Mouse (Mus musculus) cerebellum, postnatal 10 days (tissue): ENCODE measurements around the gene Klkb1.
"Not testable (repeated sequence)": the region's sequence is repeated elsewhere in the genome, so short reads cannot be mapped to it uniquely, and the experiment has no call there.

Source experiments
- DNase-seq, 2 experiments: peaks; one replicate each; pipeline ENCODE4 v3.0.0; 2021; ENCODE audit warnings: mixed read lengths in 2 of 2

Klkb1 gene

GRCm38 (mm10) chr8:45294687-45295086 is at the start of gene Klkb1:
TSS of gene Klkb1 (minus strand) at chr8:45294859.
- DNase-seq: no peak

- DNase-seq: no peak
Observed at GRCm38 (mm10) chr8:45344298-45344697, 49.6 kb upstream of the Klkb1 start.

GRCm38 (mm10) chr8:45341630-45342628 is 47.3 kb upstream of the Klkb1 start:
- no peak for DNase-seq

GRCm38 (mm10) chr8:45333493-45333892 is 38.8 kb upstream of the Klkb1 start:
- peak in 1 of 2 experiments; percentile 10 for DNase-seq

GRCm38 (mm10) chr8:45332685-45333409 is 38.2 kb upstream of the Klkb1 start, which contains the start of gene Cyp4v3:
TSS of gene Cyp4v3 (minus strand) at chr8:45333216.
- peak; percentile 56 to 68 for DNase-seq

GRCm38 (mm10) chr8:45330856-45331255 is 36.2 kb upstream of the Klkb1 start:
- no peak for DNase-seq

- DNase-seq: no peak
Observed at GRCm38 (mm10) chr8:45329206-45329980, 34.7 kb upstream of the Klkb1 start.

- not testable (repeated sequence) for DNase-seq
Observed at GRCm38 (mm10) chr8:45327076-45327475, 32.4 kb upstream of the Klkb1 start.

GRCm38 (mm10) chr8:45324151-45324550 is 29.5 kb upstream of the Klkb1 start:
- DNase-seq: no peak

- no peak for DNase-seq
Observed at GRCm38 (mm10) chr8:45321365-45321764, 26.7 kb upstream of the Klkb1 start.

GRCm38 (mm10) chr8:45320930-45321329 is 26.3 kb upstream of the Klkb1 start:
- no peak for DNase-seq

- no peak for DNase-seq
Observed at GRCm38 (mm10) chr8:45310967-45311366, 16.3 kb upstream of the Klkb1 start.

- no peak for DNase-seq
Observed at GRCm38 (mm10) chr8:45308366-45308765, 13.7 kb upstream of the Klkb1 start, which contains the start of gene Gm45753. TSS of gene Gm45753 (minus strand) at chr8:45308466.

- DNase-seq: no peak
Observed at GRCm38 (mm10) chr8:45305479-45305878, 10.8 kb upstream of the Klkb1 start.

GRCm38 (mm10) chr8:45304354-45304753 is 9.7 kb upstream of the Klkb1 start:
- peak in 1 of 2 experiments; percentile 16 for DNase-seq

GRCm38 (mm10) chr8:45302390-45302789 is 7.7 kb upstream of the Klkb1 start:
- peak; percentile 5 to 16 for DNase-seq

GRCm38 (mm10) chr8:45295276-45295675 is 617 bp upstream of the Klkb1 start:
- DNase-seq: no peak

- peak; percentile 85 to 91 for DNase-seq
Observed at GRCm38 (mm10) chr8:45291790-45292189, 2.9 kb downstream of the Klkb1 start.

GRCm38 (mm10) chr8:45281630-45282029 is 13.0 kb downstream of the Klkb1 start:
- no peak for DNase-seq

GRCm38 (mm10) chr8:45277453-45277852 is 17.2 kb downstream of the Klkb1 start:
- no peak for DNase-seq

GRCm38 (mm10) chr8:45274317-45274716 is 20.3 kb downstream of the Klkb1 start:
- DNase-seq: no peak

GRCm38 (mm10) chr8:45269056-45269455 is 25.6 kb downstream of the Klkb1 start:
- DNase-seq: no peak

GRCm38 (mm10) chr8:45268485-45268884 is 26.2 kb downstream of the Klkb1 start:
- no peak for DNase-seq
